Mouse (Mus musculus) embryo, embryonic 11.5 days (tissue): Measurements from ENCODE around the gene Hspd1.
"Not testable (repeated sequence)": the region's sequence is repeated elsewhere in the genome, so short reads cannot be mapped to it uniquely, and the experiment has no call there.

Experiments
- DNase-seq: peaks from one replicate; pipeline ENCODE4 v3.0.0-alpha.2; 2012; ENCODE audit warnings: low read depth, low spot score

Gene Hspd1

DNA sequence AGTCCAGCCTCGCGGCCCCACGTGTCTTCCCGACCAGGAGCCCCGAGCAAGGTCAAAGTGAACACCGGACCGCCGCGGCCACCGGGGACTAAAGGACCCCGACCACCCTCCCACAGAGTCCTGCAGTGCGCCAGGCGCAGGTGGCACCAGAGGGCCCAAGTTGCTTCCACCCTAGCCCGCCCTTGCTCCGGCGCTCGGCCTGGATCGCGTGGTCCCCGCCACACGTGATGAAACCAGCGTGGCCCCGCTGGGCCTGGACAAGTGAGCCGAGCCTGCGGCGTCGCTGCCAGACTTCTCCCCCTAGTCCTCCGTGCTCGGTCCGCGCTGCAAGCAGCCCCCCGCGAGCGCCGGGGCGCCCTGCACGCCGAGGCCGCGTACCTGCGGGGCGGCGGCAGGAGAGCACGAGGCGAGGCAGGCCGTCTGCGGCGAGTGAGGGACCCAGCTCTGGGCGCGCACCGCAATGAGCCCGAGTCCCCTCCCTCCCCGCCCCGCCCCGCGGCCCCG lies 590 bp downstream of the Hspd1 start:
- DNase-seq: no peak

DNA sequence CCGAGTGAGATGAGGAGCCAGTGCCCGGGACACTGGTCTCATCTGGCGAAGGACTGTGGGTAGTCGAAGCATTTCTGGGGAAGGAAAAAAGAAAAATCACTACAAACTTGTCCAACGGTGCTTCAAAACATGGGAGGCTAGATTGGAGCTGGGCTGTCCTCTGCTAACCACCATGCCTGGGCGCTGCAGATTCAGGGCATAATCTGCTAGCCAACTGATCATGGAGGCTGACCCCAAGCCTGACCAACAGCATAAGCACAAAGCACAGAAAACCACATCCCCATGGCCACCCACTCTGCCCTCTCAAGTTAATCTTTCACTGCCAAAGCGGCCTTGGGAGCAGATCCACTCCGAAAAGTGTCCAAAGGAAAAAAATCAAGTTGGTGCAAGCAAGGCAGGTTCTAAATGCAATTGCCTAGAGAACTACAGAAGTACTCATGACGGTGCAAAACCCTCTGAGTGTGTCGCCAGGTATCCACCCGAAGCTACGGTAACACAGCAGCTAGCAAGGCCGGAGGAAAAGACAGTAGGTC lies 1.1 kb downstream of the Hspd1 start:
- no peak for DNase-seq

DNA sequence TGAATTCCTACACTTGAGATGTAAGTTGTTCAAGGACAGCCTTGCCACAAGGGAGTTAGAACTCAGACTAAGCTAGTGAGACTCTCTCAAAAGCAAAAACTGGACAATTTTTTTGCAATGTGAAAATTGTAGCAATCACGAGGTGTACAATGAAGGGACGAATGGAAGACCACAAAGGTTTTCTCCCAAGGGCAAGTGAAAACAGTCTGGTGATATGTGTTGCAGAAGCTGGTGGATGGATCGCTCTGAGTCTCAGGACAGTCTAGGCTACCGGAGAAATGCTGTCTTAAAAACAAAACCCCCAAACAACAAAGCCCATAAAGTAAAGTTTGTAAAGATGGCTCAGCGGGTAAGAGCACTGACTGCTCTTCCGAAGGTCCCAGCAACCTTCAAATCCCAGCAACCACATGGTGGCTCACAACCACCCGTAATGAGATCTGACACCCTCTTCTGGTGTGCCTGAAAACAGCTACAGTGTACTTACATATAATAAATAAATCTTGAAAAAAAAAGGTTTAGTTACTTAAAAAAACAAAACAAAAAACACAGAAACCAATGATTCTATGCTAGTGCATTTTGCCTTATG lies 2.2 kb downstream of the Hspd1 start:
- DNase-seq: no peak

DNA sequence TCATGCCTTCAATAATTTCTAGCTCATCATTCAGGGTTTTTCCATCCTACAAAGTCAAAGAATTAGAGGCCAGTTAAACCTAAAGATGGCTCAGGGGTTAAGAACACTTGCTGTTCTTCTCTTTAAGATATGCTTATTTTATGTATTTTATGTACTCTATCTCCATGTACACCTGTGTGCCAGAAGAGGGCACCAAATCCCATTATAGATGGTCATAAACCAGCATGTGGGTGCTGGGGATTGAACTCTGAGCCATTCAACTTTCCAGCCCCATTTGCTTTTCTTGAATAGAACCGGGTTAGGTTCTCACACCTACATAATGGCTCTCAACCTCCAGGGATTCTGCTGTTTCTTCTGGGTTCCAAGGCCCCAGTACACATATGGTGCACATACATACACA lies 5.9 kb downstream of the Hspd1 start:
- DNase-seq: no peak

DNA sequence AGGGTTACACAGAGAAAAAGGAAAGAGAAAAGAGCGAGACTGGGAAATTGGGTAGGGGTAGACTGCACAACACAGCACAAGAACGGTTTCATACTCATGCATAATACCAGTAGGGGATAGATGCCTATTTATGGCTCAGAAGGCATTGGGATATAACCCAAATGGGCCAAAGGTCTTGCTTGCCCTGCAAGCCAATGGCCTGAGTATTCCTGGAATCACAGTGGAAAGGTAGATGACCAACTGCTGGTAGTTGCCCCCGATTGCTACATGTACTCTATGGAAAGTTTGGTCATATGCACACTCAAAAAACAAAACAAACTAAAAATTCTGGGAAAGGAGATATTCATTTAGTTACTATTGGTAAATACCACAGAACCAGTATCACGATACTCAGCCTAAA lies 8.4 kb downstream of the Hspd1 start:
- no peak for DNase-seq

DNA sequence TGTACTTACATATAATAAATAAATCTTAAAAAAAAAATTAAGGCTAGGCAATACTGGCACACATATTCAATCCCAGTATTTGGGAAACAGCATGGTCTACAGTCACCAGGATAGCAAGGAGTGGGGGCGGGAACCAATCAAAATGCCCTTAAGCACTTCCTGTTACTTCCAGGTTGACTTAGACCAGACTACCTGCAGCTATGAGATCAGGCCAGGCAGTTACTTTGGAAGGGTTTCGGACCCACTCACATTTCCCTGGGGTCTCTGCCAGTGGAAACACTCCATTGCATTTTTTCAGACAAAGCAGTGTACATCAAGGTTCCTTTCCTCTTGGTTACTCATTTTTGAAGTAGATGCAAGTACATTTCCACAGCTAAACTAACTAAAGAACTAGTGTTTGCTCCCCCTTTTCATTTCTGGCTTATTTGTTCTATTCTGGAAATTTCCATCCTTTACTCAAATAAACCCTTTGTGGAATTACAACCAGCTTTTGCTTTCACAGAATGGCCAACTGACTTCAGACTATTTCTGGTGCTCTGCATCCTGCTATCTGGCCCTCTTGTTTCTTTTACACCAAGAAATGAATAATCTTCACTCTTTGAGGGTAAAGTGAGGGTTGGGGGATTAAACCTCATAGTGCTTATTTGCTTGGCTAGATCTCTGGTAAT lies 11.1 kb downstream of the Hspd1 start:
- DNase-seq: no peak

DNA sequence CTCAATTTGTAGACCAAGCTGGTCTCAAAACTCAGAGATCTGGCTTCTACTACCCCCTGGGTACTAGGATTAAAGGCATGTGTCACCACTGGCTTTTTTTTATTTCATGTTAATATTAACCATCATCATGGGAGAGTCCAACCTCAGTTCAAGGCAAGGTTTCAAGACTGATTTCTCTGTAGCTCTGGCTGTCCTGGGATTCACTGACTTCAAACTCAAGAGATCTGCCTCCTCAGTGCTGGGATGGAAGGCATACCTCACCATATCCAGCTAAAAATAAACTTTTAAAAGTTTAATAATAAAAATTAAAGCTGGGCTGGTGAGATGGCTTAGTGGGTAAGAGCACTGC lies 11.7 kb downstream of the Hspd1 start:
- DNase-seq: no peak

DNA sequence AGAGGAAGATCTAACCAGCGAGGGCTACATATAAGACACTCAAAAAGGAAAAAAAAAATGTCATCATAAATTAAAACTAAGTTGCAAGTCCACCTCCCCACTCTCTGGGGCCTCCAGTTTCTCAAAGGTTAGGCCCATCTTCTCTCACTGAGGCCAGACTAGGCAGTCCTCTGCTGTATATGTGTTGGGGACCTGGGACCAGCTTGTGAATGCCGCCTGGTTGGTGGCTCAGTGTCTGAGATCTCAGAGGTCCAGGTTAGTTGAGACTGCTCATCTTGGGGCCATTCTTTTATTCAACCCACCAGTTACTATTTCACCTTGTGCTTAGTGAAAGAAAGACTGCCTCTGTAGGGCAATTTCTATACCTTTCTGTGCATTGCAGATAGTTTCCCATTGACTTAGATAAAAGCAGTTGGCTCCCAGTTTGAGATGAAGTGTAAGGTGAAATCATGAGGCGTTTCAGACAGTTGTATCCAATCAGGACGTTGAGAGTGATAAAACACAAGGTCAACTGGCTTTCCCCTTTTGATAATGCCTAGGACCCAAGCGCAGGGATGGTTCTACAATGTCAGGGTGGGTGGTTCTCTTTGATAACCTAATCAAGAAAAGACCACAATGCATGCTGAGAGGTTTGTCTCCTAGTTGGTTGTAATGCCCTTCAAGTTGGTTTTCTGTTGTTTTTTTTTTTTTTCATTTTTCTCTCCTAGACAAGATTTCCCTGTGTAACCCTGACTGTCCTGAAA lies 12.2 kb downstream of the Hspd1 start:
- no peak for DNase-seq

DNA sequence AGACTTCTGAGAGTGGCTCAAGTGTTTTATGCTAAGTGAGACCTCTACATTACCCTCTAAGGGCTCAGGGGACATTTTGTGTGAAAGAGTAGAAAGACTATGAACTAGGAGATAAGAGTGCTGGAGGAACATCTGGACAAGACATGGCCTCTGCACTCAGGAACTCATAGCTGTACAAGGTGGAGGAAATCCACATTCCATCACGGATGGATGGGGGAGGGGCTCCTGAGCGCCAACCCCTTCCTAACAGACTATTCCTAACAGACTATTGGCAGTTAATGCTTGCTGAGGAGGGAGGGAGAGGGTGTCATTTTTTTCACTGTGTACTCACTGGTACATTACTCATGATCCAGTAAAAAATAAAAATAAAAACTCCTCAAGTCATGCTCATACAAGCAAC lies 13.3 kb downstream of the Hspd1 start:
- no peak for DNase-seq

DNA sequence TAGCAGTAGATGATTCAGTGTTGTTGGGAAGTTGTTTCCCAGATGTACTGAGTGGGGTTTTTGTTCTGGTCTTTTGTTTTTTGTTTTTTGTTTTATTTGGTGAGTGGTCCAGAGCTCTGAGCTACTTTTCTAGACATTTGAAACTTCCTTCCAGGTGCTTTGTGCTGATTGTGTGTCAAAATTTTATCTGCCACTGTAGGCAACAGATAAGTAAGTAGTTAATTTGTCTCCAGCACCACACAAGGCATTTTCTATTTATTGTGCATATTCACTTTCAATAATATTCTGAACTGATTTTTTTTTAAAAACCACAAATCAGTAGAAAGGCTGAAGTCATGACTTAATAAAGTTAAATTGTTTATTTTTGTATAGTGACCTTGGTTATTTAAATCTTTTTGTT lies 15.7 kb downstream of the Hspd1 start:
- not testable (repeated sequence) for DNase-seq

DNA sequence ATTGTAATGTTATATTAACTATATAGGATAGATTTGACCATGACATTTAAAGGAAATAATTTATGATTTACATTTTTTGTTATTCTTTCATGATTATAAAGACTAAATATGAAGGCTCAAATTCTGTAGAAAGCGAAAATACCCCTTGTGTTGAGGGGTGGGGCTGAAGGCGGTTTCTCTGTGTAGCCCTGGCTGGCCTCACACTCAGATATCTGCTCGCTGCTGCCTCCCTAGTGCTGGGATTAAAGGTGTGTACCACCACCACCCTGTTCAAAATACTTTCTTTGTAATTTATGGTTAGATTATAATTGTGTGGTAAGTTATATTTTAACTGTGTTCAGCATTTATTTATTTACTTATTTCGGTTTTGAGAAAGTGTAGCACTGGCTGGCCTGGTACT lies 26.3 kb downstream of the Hspd1 start:
- no peak for DNase-seq

DNA sequence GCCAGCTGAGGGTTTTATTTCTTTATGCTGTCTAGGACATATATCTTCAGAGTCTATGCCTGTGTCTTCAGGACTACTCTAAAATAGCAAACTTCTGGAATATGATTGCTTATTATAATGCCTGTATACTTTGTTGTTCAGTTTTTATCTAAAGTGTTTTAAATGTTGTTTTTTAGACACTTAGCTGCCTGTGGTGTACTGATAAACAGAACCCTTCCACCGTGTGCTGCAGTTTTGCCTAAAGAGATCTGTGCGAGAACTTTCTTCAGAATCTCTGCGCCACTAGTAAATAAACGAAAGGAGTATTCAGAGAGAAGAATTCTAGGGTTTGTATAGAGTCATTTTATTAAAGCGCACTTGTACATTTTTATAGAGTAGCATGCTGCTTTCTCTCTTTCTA lies 26.9 kb downstream of the Hspd1 start:
- DNase-seq: no peak

DNA sequence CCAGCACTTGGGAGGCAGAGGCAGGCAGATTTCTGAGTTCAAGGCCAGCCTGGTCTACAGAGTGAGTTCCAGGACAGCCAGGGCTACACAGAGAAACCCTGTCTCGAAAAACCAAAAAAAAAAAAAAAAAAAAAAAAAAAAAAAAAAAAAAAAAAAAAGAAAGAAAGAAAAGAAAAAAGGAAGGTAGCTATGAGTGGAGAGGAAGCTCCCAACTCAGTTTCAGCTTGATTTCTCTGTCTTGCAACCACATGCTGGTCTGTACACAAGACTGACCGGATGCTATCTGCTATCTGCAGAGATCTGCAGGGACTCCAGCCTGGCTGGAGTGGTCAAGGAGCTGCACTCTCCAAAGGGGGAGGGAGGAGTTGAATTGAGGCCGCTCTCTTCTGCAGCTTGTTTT lies 29.7 kb downstream of the Hspd1 start:
- not testable (repeated sequence) for DNase-seq

DNA sequence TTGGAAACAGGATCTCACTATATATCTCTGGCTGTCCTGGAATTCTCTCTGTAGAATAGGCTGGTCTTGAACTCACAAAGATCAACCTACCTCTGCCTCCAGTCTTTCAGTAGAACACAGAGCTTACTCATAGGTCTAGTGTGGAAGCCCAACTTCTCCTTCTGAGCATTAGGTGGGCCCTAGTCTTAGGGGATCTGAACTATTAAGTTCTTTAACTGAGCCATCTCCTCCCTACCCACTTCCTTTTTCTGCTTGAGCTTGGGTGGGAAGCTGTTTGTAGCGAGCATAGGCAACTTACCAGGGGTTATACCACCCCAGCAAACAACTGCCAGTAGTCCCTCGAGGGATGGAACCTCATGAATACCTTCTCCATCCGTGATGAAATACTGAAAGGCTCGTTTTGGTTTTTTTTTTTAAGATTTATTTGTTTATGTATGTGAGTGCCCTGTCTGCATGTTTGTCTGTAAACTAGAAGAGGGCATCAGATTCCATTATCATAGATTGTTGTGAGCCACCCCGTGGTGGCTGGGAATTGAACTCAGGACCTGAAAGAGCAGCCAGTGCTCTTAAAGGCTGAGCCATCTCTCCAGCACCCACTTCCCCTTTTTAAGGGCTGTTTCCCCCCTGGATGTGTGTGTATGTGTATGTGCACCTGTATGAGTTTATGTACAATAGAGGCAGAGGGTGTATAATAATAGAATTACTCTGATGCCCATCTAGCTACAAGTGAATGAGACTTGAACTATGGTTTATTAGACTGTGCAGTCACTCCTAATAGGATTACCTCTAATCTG lies 32.5 kb downstream of the Hspd1 start:
- DNase-seq: no peak

DNA sequence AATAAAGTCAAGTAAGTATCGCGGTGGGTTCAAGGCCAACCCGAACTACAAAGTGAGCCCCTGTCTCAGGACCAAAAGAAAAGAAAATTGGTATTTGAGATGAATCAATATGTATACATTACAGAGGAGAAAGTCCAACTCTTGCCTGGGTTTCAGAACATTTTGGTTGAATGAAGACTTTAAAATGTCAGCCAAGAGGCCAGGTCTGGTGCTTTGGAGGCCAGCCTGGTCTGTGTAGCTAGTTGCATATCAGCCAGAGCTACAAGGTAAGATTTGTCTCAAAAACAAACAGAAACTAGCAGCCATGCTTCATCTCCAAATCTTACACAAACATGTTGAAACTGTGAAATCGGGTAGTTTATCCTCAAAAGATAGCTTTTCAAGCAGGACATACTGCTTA lies 34.4 kb downstream of the Hspd1 start:
- no peak for DNase-seq

DNA sequence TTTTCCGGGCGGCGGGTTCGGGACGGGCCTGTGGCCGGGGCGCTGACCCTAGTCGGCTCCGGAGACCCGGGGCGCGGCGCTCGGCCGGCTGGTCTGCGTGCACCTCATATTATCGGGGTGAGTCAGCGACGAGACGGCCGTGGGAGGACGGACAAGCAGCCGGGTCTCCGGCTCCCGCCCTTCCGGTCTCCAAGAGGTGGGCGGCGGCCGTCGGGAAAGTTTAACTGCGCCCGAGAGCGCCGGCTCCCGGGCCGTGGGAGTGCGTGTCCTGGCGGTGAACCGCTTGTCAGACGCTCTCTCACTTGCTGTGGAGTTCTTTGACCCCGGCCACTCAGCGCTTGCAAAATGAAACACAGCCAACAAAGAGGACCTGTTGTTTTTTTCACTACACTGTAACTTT lies 35.0 kb downstream of the Hspd1 start:
- DNase-seq: peak; percentile 35

DNA sequence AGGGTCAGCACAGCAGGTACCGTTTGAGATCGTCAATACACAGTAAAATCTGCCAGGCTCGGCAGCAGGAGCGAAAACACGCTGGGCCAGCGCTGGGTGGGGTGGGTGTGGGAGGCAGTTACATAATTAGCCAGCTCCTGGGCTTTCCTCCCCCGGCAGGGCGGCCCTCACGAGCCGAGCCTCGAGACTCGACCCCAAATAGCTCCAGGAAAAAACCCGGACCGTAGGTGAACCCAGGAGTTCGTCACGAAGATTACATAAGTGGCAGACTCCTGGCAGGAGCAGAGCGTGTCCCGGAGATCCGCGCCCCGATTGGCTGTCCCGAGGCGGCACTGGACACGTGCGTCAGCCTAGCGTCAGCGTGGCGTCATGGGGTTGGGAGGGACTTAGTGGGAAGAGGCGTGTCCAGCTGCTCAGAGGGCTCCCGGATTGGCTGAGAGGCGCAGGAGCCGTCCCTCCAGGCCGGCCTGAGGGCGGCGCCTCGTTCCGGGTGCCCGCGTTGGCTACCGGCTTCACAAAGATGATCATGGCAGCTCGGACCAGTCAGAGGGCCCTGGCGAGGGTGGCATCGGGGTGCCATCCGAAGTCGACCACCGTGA lies 35.6 kb downstream of the Hspd1 start, which contains the start of gene Coq10b:
TSS of gene Coq10b (plus strand) at position 416 of the 599 bp plus-strand sequence.
- peak; percentile 97 for DNase-seq

DNA sequence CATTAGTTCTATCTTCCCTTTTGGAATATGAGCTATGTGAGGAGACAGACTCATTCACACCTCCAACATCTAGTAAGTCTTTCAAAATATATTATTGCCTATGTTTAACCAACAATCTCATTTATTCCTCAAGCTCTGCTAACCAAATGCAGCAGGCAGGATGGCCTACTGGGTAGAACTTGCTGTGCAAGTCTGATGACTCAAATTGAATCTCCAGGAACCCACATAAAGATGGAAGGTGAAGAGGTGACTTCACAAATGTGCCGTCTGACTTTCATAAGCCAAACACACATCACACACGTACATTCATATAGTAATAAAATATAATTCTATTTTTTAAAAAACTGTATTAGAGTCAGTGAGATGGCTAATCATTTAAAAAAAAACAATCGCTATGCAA lies 36.4 kb downstream of the Hspd1 start:
- no peak for DNase-seq

DNA sequence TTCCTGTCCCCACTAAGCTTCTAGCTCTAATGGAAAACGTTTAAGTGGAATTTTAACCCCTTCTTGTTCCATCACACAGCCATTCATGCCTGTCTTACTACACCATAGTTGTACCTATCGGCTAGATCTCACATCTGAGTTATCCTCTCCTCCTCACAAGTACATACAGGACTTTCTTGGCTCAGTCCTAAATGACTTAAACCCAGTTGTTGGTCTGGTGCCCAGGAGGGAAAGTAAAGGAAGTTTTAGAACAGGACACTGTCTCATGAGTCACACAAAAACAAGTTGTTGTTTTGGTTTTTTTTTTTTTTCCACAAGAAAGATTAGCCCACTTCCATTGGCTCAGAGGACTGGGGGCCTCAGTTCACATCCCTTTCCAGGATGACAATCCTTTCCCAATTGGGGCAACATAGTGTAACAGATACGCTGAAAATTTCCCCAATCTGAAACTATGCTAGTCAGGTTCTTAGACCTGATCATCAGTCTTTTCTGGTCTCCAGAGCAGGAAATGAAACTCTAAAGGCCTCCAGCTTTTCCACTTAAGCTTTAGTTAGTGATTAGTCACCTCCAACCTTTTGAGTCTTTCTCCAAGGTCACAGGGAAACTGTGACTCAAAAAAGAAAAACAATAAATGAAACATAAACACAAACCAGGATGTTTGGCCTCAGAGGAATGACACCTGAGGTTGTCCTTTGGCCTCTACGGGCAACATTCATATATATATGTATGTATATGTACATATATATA lies 39.0 kb downstream of the Hspd1 start:
- DNase-seq: no peak

DNA sequence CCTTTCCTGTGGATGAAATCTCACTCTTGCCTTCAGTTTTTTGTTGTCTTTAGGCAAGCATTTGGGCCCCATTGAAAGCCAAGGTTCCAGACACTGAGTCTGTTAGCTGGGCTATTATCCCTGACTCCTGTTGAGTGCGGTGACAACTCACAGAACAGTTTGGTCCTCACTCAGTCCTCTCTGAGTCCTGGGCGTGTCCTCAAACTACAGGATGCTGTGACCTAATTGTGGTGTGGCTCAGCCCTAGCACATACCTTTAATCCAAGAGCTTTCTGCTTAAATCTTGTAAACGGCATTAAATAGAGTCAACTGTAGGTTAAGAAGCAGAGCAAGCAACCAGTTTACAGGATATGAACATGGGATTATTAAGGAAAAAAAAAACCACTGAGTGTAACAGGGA lies 44.9 kb downstream of the Hspd1 start:
- DNase-seq: no peak

DNA sequence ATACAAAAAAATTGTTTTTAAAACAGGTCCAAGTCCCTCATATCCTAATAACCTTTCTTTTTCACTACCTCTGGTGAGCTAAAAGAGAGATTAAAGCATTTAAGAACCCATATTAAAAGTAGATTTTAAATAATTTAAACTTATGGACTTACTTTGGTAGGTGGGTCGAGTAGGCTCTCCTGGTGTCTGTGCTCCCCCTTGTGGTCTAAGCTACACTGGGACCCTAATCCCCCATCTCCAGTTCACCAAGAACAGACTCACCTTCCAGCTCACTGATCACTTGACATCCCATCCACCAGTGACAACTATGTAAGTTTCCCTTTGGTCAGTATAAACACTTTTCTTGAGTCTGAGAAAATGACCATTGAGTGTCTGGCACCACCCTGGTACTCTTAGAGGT lies 45.8 kb downstream of the Hspd1 start:
- DNase-seq: no peak
